Mouse (Mus musculus): ENCODE measurements around the gene Cntn1.

DNA sequence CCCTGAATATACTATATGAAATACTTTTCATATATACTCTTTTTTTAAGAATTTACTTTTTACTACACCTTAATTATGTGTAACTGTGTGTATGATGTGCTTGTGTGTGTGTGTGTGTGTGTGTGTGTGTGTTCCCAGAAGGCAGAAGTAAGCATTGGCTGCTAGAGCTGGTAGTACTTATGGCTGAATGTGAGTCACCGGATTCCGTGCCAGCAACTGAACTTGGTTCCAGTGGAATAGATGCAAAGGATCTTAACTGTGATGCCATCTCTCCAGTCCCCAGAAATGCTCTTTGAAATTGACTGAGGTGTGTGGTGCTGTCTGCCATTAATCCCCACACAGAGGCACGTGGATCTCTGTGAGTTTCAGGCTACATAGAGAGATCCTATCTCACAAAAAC lies 113.2 kb downstream of the Cntn1 start:
- TF ChIP-seq CTCF (IDR thresholded peaks at IDR 0.05) (no peak), EP300 (IDR thresholded peaks at IDR 0.05) (no peak)

Data from lung, postnatal 0 days (tissue).